Mouse (Mus musculus) bone marrow, adult 2 months (tissue): ENCODE data around the gene Brip1. TPM values are rescaled to one million over a fixed set of nuclear protein-coding genes. Genes with fewer than 3 reads are reported as not detected.
A peak's percentile ranks its signal among the peaks of the same experiment; 100 is the strongest.

Experiments
- H3K27ac ChIP-seq: fragments of 200-500 bp; 2 replicates; pipeline ENCODE4 v1.5.1; 2012; ENCODE audit warnings: low read depth, mild to moderate bottlenecking, control low read depth, inconsistent platforms, low read length; ENCODE audit not compliant: control insufficient read depth, poor library complexity, insufficient read depth
- H3K4me1 ChIP-seq: fragments of 200-500 bp; 2 replicates; pipeline ENCODE4 v1.6.1; 2011; ENCODE audit warnings: low read length; ENCODE audit not compliant: control insufficient read depth, insufficient read depth
- H3K4me3 ChIP-seq: fragments of 200-500 bp; replicated peaks from 2 replicates; pipeline ENCODE3; 2011; ENCODE audit warnings: mild to moderate bottlenecking, low read depth, low read length, control low read depth; ENCODE audit not compliant: control insufficient read depth
- CTCF ChIP-seq: fragments of 200-500 bp; IDR thresholded peaks from 2 replicates; pipeline ENCODE4 v1.5.1; 2011; ENCODE audit warnings: low read length, control low read depth; ENCODE audit not compliant: control insufficient read depth, insufficient read depth
- POLR2A ChIP-seq: fragments of 200-500 bp; IDR thresholded peaks from 2 replicates; pipeline ENCODE4 v1.6.1; 2011; ENCODE audit warnings: low read depth, mild to moderate bottlenecking, control low read depth, low read length, borderline replicate concordance; ENCODE audit not compliant: control insufficient read depth
- WGBS: fragments of 180-500 bp; shearing (Covaris S2); methylation state at CpG from one replicate; pipeline ENCODE4 v1.1.7; 2018; 5-methylcytosine and 5-hydroxymethylcytosine counted together
- polyA plus RNA-seq: library from polyadenylated mRNA; stranded (reverse); fragments of >200 nt; gene quantifications from 2 replicates; pipeline ENCODE4 v1.2.4, GENCODE M21; 2011; ENCODE audit warnings: low replicate concordance; ENCODE audit not compliant: missing spikeins, insufficient read depth, insufficient read length

Brip1 gene
- polyA plus RNA-seq, result 2.0 and 6.6 TPM in 2 replicates

DNA sequence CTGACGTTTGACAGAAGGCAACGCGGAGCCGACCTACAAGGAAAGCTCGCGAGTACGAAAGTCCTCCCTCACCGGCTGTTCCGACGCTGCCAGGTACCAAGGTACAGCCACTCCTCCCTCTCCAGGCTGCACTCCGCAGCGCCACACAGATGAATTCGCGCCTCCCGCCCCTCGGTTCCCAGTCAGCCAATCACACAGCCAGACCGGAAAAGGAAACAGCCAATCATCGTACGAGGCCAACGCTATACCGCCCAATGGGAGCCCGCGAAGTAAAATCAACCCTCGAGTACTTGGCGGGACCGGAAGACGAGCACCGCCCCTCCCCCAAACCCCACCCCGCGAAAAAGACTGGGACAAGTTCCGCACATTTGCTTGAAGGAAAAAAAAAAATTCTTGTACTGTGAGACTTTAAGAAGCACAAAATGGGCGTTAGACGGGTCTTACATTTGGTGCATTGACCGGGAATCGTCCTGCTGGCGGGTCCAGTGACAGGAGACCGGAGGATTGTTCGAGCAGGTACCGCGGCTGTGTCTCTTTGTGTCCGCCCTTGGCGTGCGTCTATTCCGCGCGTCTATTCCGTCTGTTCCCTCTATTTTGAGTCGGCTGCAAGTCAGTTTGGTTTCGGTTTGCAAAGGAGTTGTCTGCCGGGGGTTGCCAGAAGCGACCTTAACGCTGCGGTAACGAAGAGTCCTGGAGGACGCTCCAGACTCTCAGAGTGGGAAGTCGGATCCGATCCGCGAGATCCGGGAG, at the start of gene Brip1:
Gene Brip1, minus strand, starts transcription at position 157 of the 750 bp plus-strand sequence.
- under 1% methylated on average over 60 of the region's 60 CpGs for WGBS
- peak; percentile 91; the same call in 1 of the 2 replicates for TF ChIP-seq POLR2A
- peak; percentile 22; the same call in 1 of the 2 replicates for TF ChIP-seq CTCF
- peak within 1 kb of the TSS; percentile 96 for H3K4me3 ChIP-seq
- H3K27ac ChIP-seq, result peak within 1 kb of the TSS; percentile 73
- no peaks in the 10 kb centered on the region for H3K4me1 ChIP-seq

- WGBS, result 54% methylated on average over 4 of the region's 4 CpGs
- Histone ChIP-seq H3K4me1 (no peaks in the 10 kb centered on the region; the same call in 1 of the 2 replicates), H3K27ac (no peak overlapping the region), H3K4me3 (no peak overlapping the region)
- TF ChIP-seq POLR2A (no peak), CTCF (no peak)
Observed at GRCm38 (mm10) chr11:86232446-86232845, 31.5 kb upstream of the Brip1 start.

- peaks cover under 1% of the 10 kb centered on the region for H3K4me1 ChIP-seq
- 84% methylated on average over 13 of the region's 13 CpGs for WGBS
- H3K4me3 ChIP-seq, result no peak overlapping the region
- TF ChIP-seq CTCF (no peak), POLR2A (no peak)
- H3K27ac ChIP-seq, result no peak overlapping the region
Observed at GRCm38 (mm10) chr11:86231781-86232350, 30.9 kb upstream of the Brip1 start.

GRCm38 (mm10) chr11:86226646-86227180, 25.7 kb upstream of the Brip1 start:
- WGBS, result 72% methylated on average over 8 of the region's 8 CpGs
- TF ChIP-seq CTCF (no peak), POLR2A (no peak)
- H3K4me1 ChIP-seq, result peaks cover 5% of the 10 kb centered on the region
- H3K4me3 ChIP-seq, result no peak overlapping the region
- 0 out of 2 replicates have a peak overlapping the region, but pooled peaks have one; percentile 4 for H3K27ac ChIP-seq

- H3K4me1 ChIP-seq, result peaks cover 5% of the 10 kb centered on the region
- WGBS, result 93% methylated on average over 4 of the region's 4 CpGs
- H3K27ac ChIP-seq, result no peak overlapping the region
- H3K4me3 ChIP-seq, result no peak overlapping the region
- TF ChIP-seq POLR2A, result no peak
- TF ChIP-seq CTCF, result no peak
Observed at GRCm38 (mm10) chr11:86225761-86226160, 24.8 kb upstream of the Brip1 start.

DNA sequence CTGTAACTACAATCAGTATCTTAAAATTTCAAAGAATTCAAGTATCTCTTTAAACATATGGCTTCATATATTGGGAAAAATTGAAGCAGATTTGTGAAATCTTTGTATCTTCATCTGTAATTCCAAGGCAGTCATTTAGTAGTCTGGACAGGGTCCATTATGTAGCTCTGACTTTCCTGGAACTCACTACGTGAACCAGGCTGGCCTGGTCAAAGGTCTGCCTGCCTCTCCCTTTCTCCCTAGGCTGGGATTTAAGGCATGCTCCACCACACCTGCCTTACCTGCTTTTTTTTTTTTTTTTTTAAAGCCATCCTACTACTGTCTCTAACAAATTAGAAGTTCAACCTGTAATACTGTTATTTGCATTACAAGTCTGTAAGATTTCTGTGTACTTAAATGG, 10.8 kb upstream of the Brip1 start:
- no peak for TF ChIP-seq CTCF
- TF ChIP-seq POLR2A, result no peak
- Histone ChIP-seq H3K4me1 (no peaks in the 10 kb centered on the region), H3K27ac (no peak overlapping the region), H3K4me3 (no peak overlapping the region)
- WGBS, result 94% methylated on average over 1 of the region's 1 CpGs

DNA sequence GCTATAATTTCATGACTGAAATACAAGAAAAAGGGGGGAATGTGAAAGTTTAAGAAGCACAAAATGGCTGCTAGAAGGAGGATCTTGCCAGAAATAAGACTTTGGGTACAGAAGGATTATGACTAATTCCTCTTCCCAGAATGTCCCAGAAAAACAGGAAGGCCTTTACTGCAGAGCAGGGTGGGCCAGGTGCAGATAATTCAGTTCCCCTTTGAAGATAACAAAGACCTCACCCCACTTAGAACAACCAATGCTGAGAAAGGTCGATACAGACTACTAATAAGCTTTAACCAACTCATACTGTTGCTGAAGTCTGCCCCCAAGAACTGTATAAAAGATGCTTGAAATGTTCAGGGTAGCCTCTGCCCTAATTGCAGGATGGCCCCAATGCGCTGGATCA, 8.1 kb upstream of the Brip1 start:
- H3K4me1 ChIP-seq, result no peaks in the 10 kb centered on the region
- WGBS, result 84% methylated on average over 2 of the region's 2 CpGs

GRCm38 (mm10) chr11:86205876-86206275, 4.9 kb upstream of the Brip1 start:
- H3K4me3 ChIP-seq, result no peak overlapping the region
- H3K27ac ChIP-seq, result no peak overlapping the region
- WGBS, result 93% methylated on average over 4 of the region's 4 CpGs

More for the DNA sequence above, 8.1 kb upstream of the Brip1 start:
- no peak for TF ChIP-seq POLR2A
- TF ChIP-seq CTCF, result no peak
- Histone ChIP-seq H3K27ac (no peak overlapping the region), H3K4me3 (no peak overlapping the region)

More at GRCm38 (mm10) chr11:86205876-86206275, 4.9 kb upstream of the Brip1 start:
- H3K4me1 ChIP-seq, result no peaks in the 10 kb centered on the region
- TF ChIP-seq CTCF, result no peak
- no peak for TF ChIP-seq POLR2A
